Mouse (Mus musculus) hindbrain, postnatal 0 days (tissue): ENCODE measurements around the gene Zkscan16. TPM values are rescaled to one million over a fixed set of nuclear protein-coding genes. Genes with fewer than 3 reads are reported as not detected.

Experiments used
- ATAC-seq: fragments of 200-750 bp; cut with Nextera tagmentation; 2 replicates; pipeline ENCODE4 v1.8.0; 2017; ENCODE audit warnings: mild to moderate bottlenecking, moderate TSS enrichment, moderate library complexity
- DNase-seq: peaks from one replicate; pipeline ENCODE4 v3.0.0-alpha.2; 2015; ENCODE audit warnings: low spot score
- H3K27ac ChIP-seq: fragments of 300-500 bp; sonication (generic); 2 replicates; pipeline ENCODE4 v1.5.1; 2014; ENCODE audit warnings: mild to moderate bottlenecking
- H3K27me3 ChIP-seq: fragments of 300-500 bp; sonication (generic); 2 replicates; pipeline ENCODE4 v1.6.1; 2014; ENCODE audit warnings: low read length, mixed read lengths; ENCODE audit not compliant: insufficient read depth
- H3K36me3 ChIP-seq: fragments of 300-500 bp; sonication (generic); 2 replicates; pipeline ENCODE4 v1.6.1; 2014; ENCODE audit warnings: low read length, mixed read lengths; ENCODE audit not compliant: insufficient read depth
- H3K4me1 ChIP-seq: fragments of 300-500 bp; sonication (generic); 2 replicates; pipeline ENCODE4 v1.6.1; 2014; ENCODE audit warnings: antibody characterized with exemption, low read length, mixed read lengths; ENCODE audit not compliant: insufficient read depth
- H3K4me2 ChIP-seq: fragments of 300-500 bp; sonication (generic); 2 replicates; pipeline ENCODE4 v1.6.1; 2014; ENCODE audit warnings: low read depth, mild to moderate bottlenecking, low read length, moderate library complexity, mixed read lengths
- H3K4me3 ChIP-seq: fragments of 300-500 bp; sonication (generic); 2 replicates; pipeline ENCODE4 v1.5.1; 2014; ENCODE audit warnings: low read length
- H3K9ac ChIP-seq: fragments of 300-500 bp; sonication (generic); replicated peaks from 2 replicates; pipeline ENCODE4 v1.6.1; 2014; ENCODE audit warnings: mild to moderate bottlenecking, low read length, moderate library complexity, mixed read lengths
- H3K9me3 ChIP-seq: fragments of 300-500 bp; sonication (generic); 2 replicates; pipeline ENCODE4 v1.6.1; 2016; ENCODE audit warnings: low read length, mixed read lengths
- CTCF ChIP-seq: IDR thresholded peaks from 2 replicates; pipeline ENCODE4 v1.5.1; 2016; ENCODE audit warnings: antibody characterized with exemption, control low read depth, low read depth
- WGBS: fragments of 180-500 bp; shearing (Covaris S2); extraction: QIAGEN DNeasy Blood & Tissue Kit; methylation state at CpG from one replicate; pipeline ENCODE4 v1.1.7; 2014; 5-methylcytosine and 5-hydroxymethylcytosine counted together
- polyA plus RNA-seq: library from polyadenylated mRNA; unstranded; fragments of >200 nt; fragmentation: Nextera tagmentation; extraction: Ambion mirVana; gene quantifications from 2 replicates; pipeline ENCODE4 v1.2.1, GENCODE M21; 2015
- total RNA-seq: library from RNA; depleted of rRNA; stranded (reverse); fragments of >200 nt; gene quantifications from 2 replicates; pipeline ENCODE4 v1.2.3, GENCODE M21; 2014

Zkscan16 gene
- total and polyA plus RNA-seq, 2 experiments from 2014 or later = 1.8 to 4.1 TPM

- H3K9me3 ChIP-seq = no peaks in the 10 kb centered on the region
- H3K36me3 ChIP-seq = no peaks in the 10 kb centered on the region
- DNase-seq (no peak), ATAC-seq (no peak)
- no peak overlapping the region for H3K4me2 ChIP-seq
- H3K27me3 ChIP-seq = no peaks in the 10 kb centered on the region
- H3K9ac ChIP-seq = no peak overlapping the region
- no peak overlapping the region for H3K27ac ChIP-seq
- 32% methylated on average over 3 of the region's 3 CpGs for WGBS
- no peaks in the 10 kb centered on the region; the same call in 1 of the 2 replicates for H3K4me1 ChIP-seq
- no peak overlapping the region for H3K4me3 ChIP-seq
- TF ChIP-seq CTCF = no peak
These were observed 7.6 kb upstream of the Zkscan16 start for GRCm38 (mm10) chr4:58935846-58936245.

- ATAC-seq = no peak
- no peak overlapping the region for H3K4me3 ChIP-seq
- no peak for TF ChIP-seq CTCF
- no peaks in the 10 kb centered on the region for H3K36me3 ChIP-seq
- no peaks in the 10 kb centered on the region for H3K9me3 ChIP-seq
- no peak overlapping the region for H3K9ac ChIP-seq
- peaks cover 4% of the 10 kb centered on the region for H3K4me1 ChIP-seq
- no peak overlapping the region for H3K4me2 ChIP-seq
- H3K27ac ChIP-seq = no peak overlapping the region
- DNase-seq = no peak
- H3K27me3 ChIP-seq = no peaks in the 10 kb centered on the region
These were observed 1.8 kb upstream of the Zkscan16 start for GRCm38 (mm10) chr4:58941638-58942037.

GRCm38 (mm10) chr4:58942942-58943341 is 486 bp upstream of the Zkscan16 start:
- no peaks in the 10 kb centered on the region for H3K36me3 ChIP-seq
- peak overlapping the region; percentile 89 for H3K4me2 ChIP-seq
- peak; percentile 39 for ATAC-seq
- no peak for TF ChIP-seq CTCF
- H3K9ac ChIP-seq = peak overlapping the region; percentile 69; the same call in 1 of the 2 replicates
- H3K4me1 ChIP-seq = peaks cover 4% of the 10 kb centered on the region
- DNase-seq = no peak
- no peaks in the 10 kb centered on the region for H3K27me3 ChIP-seq
- no peaks in the 10 kb centered on the region for H3K9me3 ChIP-seq
- H3K4me3 ChIP-seq = peak overlapping the region; percentile 80
- H3K27ac ChIP-seq = peak overlapping the region; percentile 85
- WGBS = 83% methylated on average over 4 of the region's 4 CpGs

- Histone ChIP-seq H3K4me3 (peak overlapping the region; percentile 80), H3K4me1 (peaks cover 4% of the 10 kb centered on the region), H3K9ac (peak overlapping the region; percentile 69), H3K36me3 (no peaks in the 10 kb centered on the region), H3K27ac (peak overlapping the region; percentile 85; the same call in 1 of the 2 replicates), H3K9me3 (no peaks in the 10 kb centered on the region), H3K4me2 (peak overlapping the region; percentile 89), H3K27me3 (no peaks in the 10 kb centered on the region)
- peak; percentile 48 for ATAC-seq
- 14% methylated on average over 6 of the region's 6 CpGs for WGBS
- DNase-seq = no peak
- TF ChIP-seq CTCF = no peak
These were observed 752 bp downstream of the Zkscan16 start for GRCm38 (mm10) chr4:58944206-58944553.

- Histone ChIP-seq H3K9me3 (no peaks in the 10 kb centered on the region), H3K36me3 (no peaks in the 10 kb centered on the region), H3K4me3 (peak overlapping the region; percentile 80), H3K9ac (peak overlapping the region; percentile 69; the same call in 1 of the 2 replicates), H3K27ac (no peak overlapping the region), H3K4me2 (peak overlapping the region; percentile 89), H3K27me3 (no peaks in the 10 kb centered on the region), H3K4me1 (peaks cover 4% of the 10 kb centered on the region)
- DNase-seq (no peak), ATAC-seq (no peak)
- TF ChIP-seq CTCF = no peak
- 66% methylated on average over 5 of the region's 5 CpGs for WGBS
These were observed 1.3 kb downstream of the Zkscan16 start for GRCm38 (mm10) chr4:58944695-58945094.

GRCm38 (mm10) chr4:58948391-58948790 is 5.0 kb downstream of the Zkscan16 start:
- no peak overlapping the region for H3K4me3 ChIP-seq
- DNase-seq (no peak), ATAC-seq (no peak)
- no peak overlapping the region for H3K4me2 ChIP-seq
- 87% methylated on average over 4 of the region's 4 CpGs for WGBS
- no peaks in the 10 kb centered on the region for H3K9me3 ChIP-seq
- no peak overlapping the region for H3K27ac ChIP-seq
- H3K27me3 ChIP-seq = no peaks in the 10 kb centered on the region
- H3K9ac ChIP-seq = no peak overlapping the region
- TF ChIP-seq CTCF = no peak
- peaks cover 4% of the 10 kb centered on the region; the same call in 1 of the 2 replicates for H3K36me3 ChIP-seq
- no peaks in the 10 kb centered on the region; the same call in none of the 2 replicates for H3K4me1 ChIP-seq

- Histone ChIP-seq H3K27me3 (no peaks in the 10 kb centered on the region), H3K36me3 (peaks cover 18% of the 10 kb centered on the region; the same call in 1 of the 2 replicates), H3K4me2 (no peak overlapping the region), H3K4me1 (no peaks in the 10 kb centered on the region), H3K9me3 (no peaks in the 10 kb centered on the region), H3K27ac (no peak overlapping the region), H3K4me3 (no peak overlapping the region), H3K9ac (no peak overlapping the region)
- TF ChIP-seq CTCF = no peak
- DNase-seq (no peak), ATAC-seq (0 out of 2 replicates have a peak, but pooled peaks have one; percentile 32)
- 90% methylated on average over 11 of the region's 11 CpGs for WGBS
These were observed 9.2 kb downstream of the Zkscan16 start for GRCm38 (mm10) chr4:58952630-58953029.
